Mouse (Mus musculus) liver, postnatal 0 days (tissue): ENCODE results near the gene Accsl.

Source experiments
- CTCF ChIP-seq: sonication (generic); IDR thresholded peaks from 2 replicates; pipeline ENCODE4 v1.5.1; 2016; ENCODE audit warnings: antibody characterized with exemption, low read depth
- EP300 ChIP-seq: IDR thresholded peaks from 2 replicates; pipeline ENCODE4 v1.6.1; 2016; ENCODE audit warnings: antibody characterized with exemption, low read depth, mild to moderate bottlenecking

DNA sequence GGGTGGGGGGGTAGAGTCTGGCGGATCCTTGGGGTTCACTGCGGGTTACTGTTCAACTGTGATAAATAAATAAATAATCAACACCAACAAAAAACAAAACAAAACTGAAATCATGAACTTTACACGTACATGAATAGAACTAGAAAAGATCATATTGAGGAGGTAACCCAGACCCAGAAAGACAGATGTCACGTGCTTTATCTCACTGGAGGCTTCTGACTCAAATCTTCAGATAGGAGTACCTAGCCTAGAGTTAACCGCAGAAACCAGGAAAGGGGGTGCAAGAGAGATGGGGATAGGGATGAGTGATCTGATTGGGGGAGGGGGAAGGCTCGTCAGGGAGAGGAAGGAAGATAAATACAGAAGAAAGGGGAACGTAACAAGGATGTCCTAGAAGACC, 20.1 kb upstream of the Accsl start:
- TF ChIP-seq EP300 (no peak), CTCF (no peak)
